Mouse (Mus musculus) myocyte (in vitro differentiated cells): Measurements from ENCODE around the gene Gabbr2. TPM values are rescaled to one million over a fixed set of nuclear protein-coding genes. Genes with fewer than 3 reads are reported as not detected.

Source experiments
- H3K27me3 ChIP-seq: one replicate; pipeline ENCODE4 v1.6.1; 2011; ENCODE audit not compliant: control insufficient read depth, insufficient read depth, insufficient read length
- H3K36me3 ChIP-seq: one replicate; pipeline ENCODE4 v1.6.1; 2011; ENCODE audit not compliant: control insufficient read depth, insufficient read depth
- H3K4me2 ChIP-seq: one replicate; pipeline ENCODE4 v1.6.1; 2011; ENCODE audit warnings: low read depth, control low read depth
- H3K4me3 ChIP-seq: one replicate; pipeline ENCODE4 v1.5.1; 2011; ENCODE audit warnings: mild to moderate bottlenecking, control low read depth, moderate library complexity
- H3K79me2 ChIP-seq: one replicate; pipeline ENCODE4 v1.6.1; 2011; ENCODE audit not compliant: control insufficient read depth, insufficient read depth
- H3ac ChIP-seq: one replicate; pipeline ENCODE4 v1.6.1; 2011; ENCODE audit not compliant: control insufficient read depth, insufficient read length
- CEBPB ChIP-seq: IDR thresholded peaks from 2 replicates; pipeline ENCODE4 v1.6.1; 2011; ENCODE audit warnings: mild to moderate bottlenecking, moderate library complexity; ENCODE audit not compliant: poor library complexity, insufficient read depth, severe bottlenecking
- E2F4 ChIP-seq: IDR thresholded peaks from one replicate; pipeline ENCODE4 v1.6.1; 2011; ENCODE audit warnings: mild to moderate bottlenecking, control low read depth, moderate library complexity; ENCODE audit not compliant: insufficient read depth
- MAX ChIP-seq: IDR thresholded peaks from one replicate; pipeline ENCODE4 v1.6.1; 2011; ENCODE audit warnings: low read depth, mild to moderate bottlenecking, control low read depth
- MYOD1 ChIP-seq, 3 experiments: IDR thresholded peaks; one replicate each; pipeline ENCODE4 v1.6.1; 2011; ENCODE audit warnings: control low read depth in 2 of 3, low read depth in 2 of 3, mild to moderate bottlenecking in 2 of 3, moderate library complexity in 1 of 3; ENCODE audit not compliant: insufficient read length in 2 of 3, control insufficient read depth in 1 of 3
- MYOG ChIP-seq, 3 experiments: IDR thresholded peaks; one replicate each; pipeline ENCODE4 v1.6.1; 2011; ENCODE audit warnings: control low read depth in 2 of 3, low read depth in 2 of 3, mild to moderate bottlenecking in 2 of 3; ENCODE audit not compliant: insufficient read length in 2 of 3, control insufficient read depth in 1 of 3, insufficient read depth in 1 of 3
- POLR2A ChIP-seq: IDR thresholded peaks from one replicate; pipeline ENCODE4 v1.6.1; 2011; ENCODE audit warnings: low read depth, mild to moderate bottlenecking, control low read depth, moderate library complexity; ENCODE audit not compliant: insufficient read length
- POLR2AphosphoS2 ChIP-seq: IDR thresholded peaks from one replicate; pipeline ENCODE4 v1.6.1; 2011; ENCODE audit warnings: low read depth, control low read depth; ENCODE audit not compliant: insufficient read length
- REST ChIP-seq: IDR thresholded peaks from one replicate; pipeline ENCODE4 v1.6.1; 2011; ENCODE audit warnings: mild to moderate bottlenecking, control low read depth, moderate library complexity; ENCODE audit not compliant: insufficient read depth, insufficient read length
- SRF ChIP-seq: IDR thresholded peaks from one replicate; pipeline ENCODE4 v1.6.1; 2011; ENCODE audit warnings: low read depth; ENCODE audit not compliant: control insufficient read depth, insufficient read length
- TCF12 ChIP-seq: IDR thresholded peaks from one replicate; pipeline ENCODE4 v1.6.1; 2011; ENCODE audit warnings: mild to moderate bottlenecking, control low read depth; ENCODE audit not compliant: poor library complexity, insufficient read depth, severe bottlenecking
- TCF3 ChIP-seq: IDR thresholded peaks from one replicate; pipeline ENCODE4 v1.6.1; 2011; ENCODE audit warnings: low read depth, control low read depth; ENCODE audit not compliant: insufficient read length
- USF1 ChIP-seq: IDR thresholded peaks from one replicate; pipeline ENCODE4 v1.6.1; 2011; ENCODE audit warnings: low read depth, mild to moderate bottlenecking, control low read depth, moderate library complexity
- polyA plus RNA-seq: library from polyadenylated mRNA; unstranded; fragments of >200 nt; fragmentation: generic; extraction: Trizol; gene quantifications from one replicate; pipeline ENCODE4 v1.2.1, GENCODE M21; 2012; ENCODE audit warnings: missing spikeins

Gabbr2 gene
- polyA plus RNA-seq, 1 experiment: not detected

DNA sequence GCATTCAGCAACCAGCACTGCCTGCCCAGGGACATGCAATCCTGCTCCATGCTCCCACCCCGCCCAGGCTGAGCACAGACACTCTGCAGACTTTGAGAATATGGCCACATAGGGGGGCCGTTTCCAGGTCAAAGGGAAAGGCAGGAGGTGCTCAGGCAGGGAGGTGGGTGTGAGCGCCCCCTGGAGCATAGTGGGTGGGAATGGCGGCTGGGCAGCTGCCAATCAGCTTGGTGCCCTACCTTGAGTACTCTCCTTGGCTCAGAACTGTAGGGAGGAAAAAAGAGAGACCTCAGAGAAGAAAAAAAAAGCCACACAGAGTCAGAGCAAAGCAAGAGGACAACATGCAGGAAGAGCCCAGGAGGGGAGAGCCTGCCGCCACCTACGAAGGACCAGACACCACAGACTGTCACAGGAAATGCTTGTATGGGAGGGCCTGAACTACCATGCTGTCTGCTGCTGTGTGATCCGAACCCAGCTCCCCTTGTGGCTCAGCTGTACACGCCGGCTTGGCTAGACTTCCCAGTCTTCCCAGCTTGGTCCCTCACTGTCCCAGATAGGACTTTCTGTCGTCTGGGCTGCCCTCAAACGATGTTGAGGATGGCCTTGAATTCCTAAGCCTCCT lies 373.4 kb downstream of the Gabbr2 start:
- Histone ChIP-seq H3K79me2 (no peaks in the 10 kb centered on the region), H3ac (no peak overlapping the region), H3K36me3 (no peaks in the 10 kb centered on the region), H3K27me3 (no peaks in the 10 kb centered on the region), H3K4me3 (no peak overlapping the region), H3K4me2 (no peak overlapping the region)
- no peak for TF ChIP-seq POLR2A
- no peak for TF ChIP-seq CEBPB
- no peak for TF ChIP-seq E2F4
- no peak for TF ChIP-seq SRF
- no peak for TF ChIP-seq TCF12
- no peak for TF ChIP-seq MYOD1 (IDR thresholded peaks at IDR 0.05; ENCODE audit: control insufficient read depth in 1 of 3, insufficient read length in 2 of 3, low read depth in 2 of 3)
- TF ChIP-seq MAX: no peak
- no peak for TF ChIP-seq USF1
- TF ChIP-seq TCF3: no peak

GRCm38 (mm10) chr4:46617408-46617807 lies 374.3 kb downstream of the Gabbr2 start:
- Histone ChIP-seq H3K27me3 (no peaks in the 10 kb centered on the region), H3K4me2 (no peak overlapping the region), H3K36me3 (no peaks in the 10 kb centered on the region), H3ac (no peak overlapping the region), H3K4me3 (no peak overlapping the region), H3K79me2 (no peaks in the 10 kb centered on the region)
- no peak for TF ChIP-seq POLR2A
- no peak for TF ChIP-seq E2F4
- no peak for TF ChIP-seq TCF12
- TF ChIP-seq TCF3: no peak
- TF ChIP-seq MAX: no peak
- TF ChIP-seq MYOD1 (IDR thresholded peaks at IDR 0.05; ENCODE audit: control insufficient read depth in 1 of 3, insufficient read length in 2 of 3, low read depth in 2 of 3): no peak
- no peak for TF ChIP-seq USF1
- TF ChIP-seq MYOG (IDR thresholded peaks at IDR 0.05; ENCODE audit: control insufficient read depth in 1 of 3, insufficient read depth in 1 of 3, insufficient read length in 2 of 3, low read depth in 2 of 3): no peak
- TF ChIP-seq POLR2AphosphoS2: no peak

DNA sequence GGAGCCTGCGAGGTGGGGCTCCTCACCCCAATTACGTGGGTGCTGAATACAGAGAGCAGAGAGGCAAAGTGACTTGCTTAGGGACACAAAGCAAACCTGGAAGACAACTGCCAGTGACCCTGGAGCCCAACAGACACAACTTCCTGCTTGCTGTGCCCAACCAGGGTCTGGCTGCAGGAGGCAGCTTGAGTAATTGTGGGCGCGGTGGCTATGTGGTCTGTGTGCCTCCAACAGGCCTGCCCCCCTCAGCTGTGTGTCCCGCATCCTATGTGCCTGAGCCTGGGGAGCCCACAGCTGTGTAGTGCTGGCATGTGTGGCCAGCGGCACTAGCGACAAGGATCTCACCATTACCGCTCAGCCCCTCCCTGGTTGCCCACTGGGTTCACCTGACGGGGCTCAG lies 377.0 kb downstream of the Gabbr2 start:
- Histone ChIP-seq H3K79me2 (no peaks in the 10 kb centered on the region), H3K36me3 (no peaks in the 10 kb centered on the region), H3ac (no peak overlapping the region), H3K4me2 (no peak overlapping the region), H3K4me3 (no peak overlapping the region), H3K27me3 (peaks cover 2% of the 10 kb centered on the region)
- TF ChIP-seq REST (no peak), TCF12 (no peak), TCF3 (no peak), MAX (no peak), CEBPB (no peak), USF1 (no peak), MYOG (IDR thresholded peaks at IDR 0.05; ENCODE audit: control insufficient read depth in 1 of 3, insufficient read depth in 1 of 3, insufficient read length in 2 of 3, low read depth in 2 of 3) (no peak), E2F4 (no peak), POLR2AphosphoS2 (no peak), MYOD1 (IDR thresholded peaks at IDR 0.05; ENCODE audit: control insufficient read depth in 1 of 3, insufficient read length in 2 of 3, low read depth in 2 of 3) (no peak)

DNA sequence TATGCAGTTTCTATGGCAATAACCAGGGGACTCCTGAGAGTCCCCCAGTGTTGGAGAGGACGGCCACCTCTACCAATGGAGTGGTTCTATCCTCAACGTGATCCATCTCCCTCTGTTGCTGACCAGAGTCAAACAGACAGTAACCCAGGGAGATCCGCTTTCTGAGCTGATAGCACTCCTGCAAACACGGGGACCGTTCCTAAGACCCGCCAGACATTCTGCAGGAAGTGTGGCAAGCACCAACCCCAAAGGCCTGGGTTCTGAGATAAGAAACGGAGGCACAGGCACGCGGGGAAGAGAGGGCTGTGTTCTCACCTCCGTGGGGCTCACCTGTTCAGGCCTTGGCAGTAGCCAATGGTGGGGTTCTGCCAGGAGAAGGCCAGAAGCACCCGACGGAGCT lies 378.1 kb downstream of the Gabbr2 start:
- no peak overlapping the region for H3K4me3 ChIP-seq
- H3K27me3 ChIP-seq: peaks cover 11% of the 10 kb centered on the region
- H3K79me2 ChIP-seq: no peaks in the 10 kb centered on the region
- H3K4me2 ChIP-seq: no peak overlapping the region
- no peak overlapping the region for H3ac ChIP-seq
- H3K36me3 ChIP-seq: no peaks in the 10 kb centered on the region
- TF ChIP-seq CEBPB: no peak
- TF ChIP-seq SRF: no peak
- TF ChIP-seq USF1: no peak
- TF ChIP-seq TCF12: no peak
- no peak for TF ChIP-seq MYOD1 (IDR thresholded peaks at IDR 0.05; ENCODE audit: control insufficient read depth in 1 of 3, insufficient read length in 2 of 3, low read depth in 2 of 3)
- no peak for TF ChIP-seq POLR2A
- TF ChIP-seq MAX: no peak
- TF ChIP-seq MYOG (IDR thresholded peaks at IDR 0.05; ENCODE audit: control insufficient read depth in 1 of 3, insufficient read depth in 1 of 3, insufficient read length in 2 of 3, low read depth in 2 of 3): no peak
- no peak for TF ChIP-seq REST
- TF ChIP-seq TCF3: no peak
- no peak for TF ChIP-seq POLR2AphosphoS2

Other genes with a start within 250 kb of the Gabbr2 start
- gene Anks6, start 65.6 kb upstream of the Gabbr2 start, polyA plus RNA-seq: 0.71 TPM
- not detected for gene Galnt12, start 100.0 kb upstream of the Gabbr2 start, polyA plus RNA-seq
- 0.18 TPM for gene Col15a1, start 216.3 kb upstream of the Gabbr2 start, polyA plus RNA-seq